Mouse (Mus musculus): Measurements from ENCODE around the gene Sv2b.

Gene Sv2b

DNA sequence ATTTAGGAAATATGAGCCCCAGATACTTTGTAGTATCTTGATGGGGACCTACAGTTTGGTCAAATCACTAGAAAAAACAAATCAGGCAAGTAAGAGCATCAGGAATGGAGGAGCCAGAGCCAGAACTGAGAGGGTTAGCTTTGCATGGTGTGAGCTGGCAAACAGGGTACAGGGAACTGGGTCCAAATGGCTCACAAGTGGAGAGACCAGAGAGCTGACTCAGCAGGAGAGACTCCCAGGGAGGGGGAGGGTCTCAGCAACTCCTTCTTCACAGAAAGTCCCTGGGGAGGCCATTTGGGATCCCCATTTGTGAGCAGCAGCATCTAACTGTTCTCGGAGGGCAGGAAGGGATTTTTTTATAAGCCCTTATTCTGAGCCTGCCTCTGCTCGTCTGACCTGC lies 18.5 kb downstream of the Sv2b start:
- no peak for DNase-seq

DNA sequence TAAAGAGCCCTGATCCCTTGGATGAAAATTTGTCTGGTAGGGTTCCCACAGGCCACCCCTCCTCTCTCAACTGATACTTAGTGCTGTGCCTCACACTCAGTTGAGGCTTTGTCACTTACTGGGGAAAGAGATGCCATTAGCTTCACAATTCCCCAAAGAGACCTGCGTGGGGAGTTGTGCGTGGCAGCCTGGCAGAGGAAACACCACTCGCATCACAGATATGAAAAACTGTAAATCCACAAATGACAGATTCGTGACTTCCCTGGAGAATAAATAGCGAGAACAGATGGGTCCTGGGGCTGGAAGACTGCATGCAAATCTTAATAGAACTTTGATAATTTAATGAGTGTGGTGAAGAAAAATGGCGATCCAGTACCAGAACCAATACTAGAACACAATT lies 21.8 kb downstream of the Sv2b start:
- DNase-seq, result no peak

DNA sequence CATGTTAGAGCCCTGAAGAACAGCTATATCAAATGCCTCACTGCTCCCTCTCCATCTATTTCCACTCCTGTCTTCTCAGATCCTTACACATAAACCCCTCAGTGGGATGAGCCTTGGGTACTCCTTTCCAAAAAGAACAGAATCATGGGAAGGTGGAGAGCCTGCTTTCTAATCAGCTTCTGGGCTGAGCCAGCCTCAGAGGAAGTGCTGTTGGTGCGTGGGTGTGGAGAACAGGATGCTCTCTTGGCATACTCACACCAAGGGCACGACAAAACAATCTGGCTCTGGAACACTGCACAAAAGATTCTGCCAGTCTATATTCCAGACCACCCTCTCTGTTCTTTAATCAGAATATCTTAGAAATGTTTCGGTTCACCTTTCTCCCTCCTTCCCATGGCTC lies 26.1 kb downstream of the Sv2b start:
- no peak for DNase-seq

DNA sequence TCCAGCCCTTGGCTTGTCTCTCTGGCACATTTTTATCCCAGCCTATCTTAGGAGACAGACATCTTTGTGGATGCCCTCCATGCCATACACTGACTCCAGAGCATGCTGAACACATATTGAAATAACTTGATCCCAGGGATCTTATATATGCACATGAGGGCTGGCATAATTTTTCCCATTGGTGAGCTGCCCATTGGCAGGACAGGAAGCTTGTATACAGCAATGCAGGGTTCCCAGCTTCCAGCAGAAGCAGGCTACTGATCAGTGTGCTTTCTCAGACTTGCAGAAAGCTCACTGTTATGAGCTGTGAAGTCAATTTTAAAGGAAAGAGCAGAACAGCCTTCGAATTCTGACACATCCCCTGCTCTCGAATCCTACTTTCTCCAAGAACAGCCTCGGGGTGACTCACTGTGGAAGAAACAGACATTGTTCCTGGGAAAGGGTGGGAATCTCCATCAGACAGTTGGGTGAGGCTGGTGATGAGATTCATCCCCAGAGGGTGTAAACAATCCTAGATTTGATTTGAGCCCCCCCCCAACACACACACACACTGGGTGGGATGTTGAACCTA lies 26.9 kb downstream of the Sv2b start:
- no peak for DNase-seq

DNA sequence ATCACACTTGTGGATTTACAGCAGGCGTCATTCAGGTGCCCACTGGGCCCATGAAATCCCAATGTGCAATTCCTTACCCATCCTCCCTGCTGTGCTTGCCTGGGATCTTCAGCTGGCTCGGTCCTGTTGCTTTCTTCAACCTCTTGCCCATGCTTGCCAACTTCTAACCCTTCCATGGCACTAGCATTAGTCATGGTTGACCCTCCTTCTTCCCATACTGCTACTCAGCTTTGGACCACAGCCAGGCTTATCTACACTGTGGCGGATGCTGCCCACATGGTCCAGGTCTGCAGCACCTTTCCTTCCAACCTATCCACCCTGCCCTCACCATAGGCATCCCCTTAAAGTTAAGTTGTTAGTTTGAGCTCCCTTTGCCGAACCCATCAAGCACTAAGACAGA lies 28.0 kb downstream of the Sv2b start:
- no peak for DNase-seq

DNA sequence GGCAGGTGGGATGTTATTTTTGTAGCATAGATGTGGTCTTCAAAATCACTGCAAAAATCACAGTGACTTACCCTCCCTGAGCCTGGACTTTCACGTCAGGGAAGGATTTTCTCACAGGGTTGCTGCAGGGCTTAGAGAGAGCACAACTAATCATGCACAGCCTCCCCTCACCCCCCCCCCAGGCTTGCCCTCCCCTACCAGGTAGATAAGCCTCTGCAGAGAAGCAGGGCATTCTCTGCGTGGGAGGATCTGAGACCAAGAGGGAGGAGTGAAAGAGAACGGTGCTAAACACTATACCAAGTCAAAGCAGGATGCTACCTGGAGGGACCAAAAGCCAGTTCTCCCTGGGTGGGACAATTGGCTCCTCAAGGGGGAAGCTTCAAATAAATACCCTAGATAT lies 31.2 kb downstream of the Sv2b start:
- DNase-seq, result no peak

DNA sequence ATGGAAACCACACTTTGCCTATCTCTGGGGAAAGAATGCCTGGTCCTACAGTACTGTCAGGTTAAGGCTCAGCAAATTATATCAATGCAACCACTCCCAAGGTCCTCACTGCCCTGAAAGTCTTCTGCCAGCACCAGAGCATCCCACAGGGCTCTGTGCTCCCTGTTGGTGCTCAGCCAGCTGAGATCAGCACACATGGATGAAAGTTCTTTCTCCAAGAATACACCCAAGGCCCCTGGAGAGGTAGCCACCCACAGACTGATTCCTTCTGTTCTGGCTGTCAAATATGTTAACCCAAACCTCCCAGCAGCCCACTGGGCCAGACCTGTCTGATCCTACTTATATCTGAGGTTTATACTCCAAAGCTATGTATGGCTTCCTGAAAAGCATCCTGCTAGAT lies 32.3 kb downstream of the Sv2b start:
- no peak for DNase-seq

DNA sequence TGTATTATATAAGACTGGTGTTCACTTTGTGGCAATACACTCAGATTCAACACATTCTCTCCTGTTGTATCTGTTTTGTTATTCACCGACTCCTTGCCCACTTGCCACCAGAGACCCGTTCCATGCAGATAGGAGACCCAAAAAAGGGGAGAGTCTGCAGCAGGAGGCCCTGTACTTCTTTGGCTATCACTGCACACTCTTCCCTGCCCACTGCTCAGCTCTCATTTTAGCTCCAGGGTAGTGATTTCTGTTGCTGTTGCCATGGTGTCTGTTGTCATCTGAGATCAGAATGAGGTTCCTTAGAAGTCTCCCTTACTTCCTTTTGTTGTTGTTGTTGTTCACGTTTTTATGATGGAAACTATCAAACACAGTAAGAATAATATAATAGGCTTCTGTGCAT lies 34.5 kb downstream of the Sv2b start:
- DNase-seq, result no peak

DNA sequence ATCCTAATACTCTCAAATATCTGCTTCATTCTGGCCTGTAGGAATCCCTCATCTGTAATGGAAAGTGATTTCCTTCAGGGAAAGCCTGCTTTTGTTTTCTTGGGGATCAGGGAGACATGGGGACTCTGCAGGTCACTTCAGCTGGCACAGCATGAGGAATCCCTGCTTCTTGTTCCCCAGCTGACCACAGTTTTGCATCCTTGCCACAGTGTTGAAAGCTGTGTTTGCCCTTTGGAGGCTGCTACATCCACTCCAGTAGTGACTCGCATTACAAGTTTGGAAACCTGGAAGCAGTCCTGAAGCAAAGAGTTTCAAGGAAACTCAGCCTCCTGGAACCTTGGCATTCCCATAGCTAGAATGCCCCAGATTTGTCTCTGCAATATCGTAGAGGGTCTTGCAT lies 35.4 kb downstream of the Sv2b start:
- DNase-seq, result no peak

DNA sequence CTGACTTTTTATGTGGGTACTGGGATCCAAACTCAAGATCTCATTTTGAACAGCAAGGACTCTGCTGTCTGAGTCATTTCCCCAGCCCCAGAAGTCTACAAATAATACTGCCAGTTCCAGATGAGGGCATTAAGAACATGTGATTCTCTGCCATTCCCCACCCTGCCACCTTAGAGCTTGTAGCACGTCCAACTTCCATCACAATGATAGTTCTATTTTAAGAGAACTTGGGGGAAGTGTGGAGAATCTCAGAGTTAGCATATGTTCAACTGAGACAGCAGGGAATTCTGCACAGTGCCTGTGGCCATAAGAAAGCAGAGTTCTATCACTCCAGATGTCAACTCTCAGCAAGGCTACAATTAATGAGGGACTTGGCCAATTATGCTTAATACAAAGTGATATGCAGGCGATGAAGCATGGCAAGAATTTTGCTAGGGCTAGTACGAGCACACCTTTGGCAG lies 37.1 kb downstream of the Sv2b start:
- no peak for DNase-seq

DNA sequence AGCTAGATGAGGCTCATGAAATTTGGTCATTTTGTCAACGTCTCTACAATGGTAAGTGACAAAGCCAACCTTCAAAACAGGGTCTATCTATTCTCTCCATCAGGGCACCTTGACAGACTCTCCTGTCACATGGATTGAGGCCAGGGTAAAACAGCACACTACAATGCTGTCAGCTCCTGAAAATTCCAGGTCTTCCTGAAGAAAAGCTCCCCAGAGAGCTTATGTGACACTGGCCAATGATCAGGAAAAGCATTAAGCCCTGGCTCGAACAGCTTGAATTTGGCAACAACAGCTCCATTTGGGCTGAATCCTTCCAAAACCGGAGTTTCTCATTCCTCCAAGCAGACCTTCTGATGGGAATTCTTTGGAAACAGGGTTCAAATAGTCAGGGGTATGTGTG lies 37.8 kb downstream of the Sv2b start:
- DNase-seq, result no peak

DNA sequence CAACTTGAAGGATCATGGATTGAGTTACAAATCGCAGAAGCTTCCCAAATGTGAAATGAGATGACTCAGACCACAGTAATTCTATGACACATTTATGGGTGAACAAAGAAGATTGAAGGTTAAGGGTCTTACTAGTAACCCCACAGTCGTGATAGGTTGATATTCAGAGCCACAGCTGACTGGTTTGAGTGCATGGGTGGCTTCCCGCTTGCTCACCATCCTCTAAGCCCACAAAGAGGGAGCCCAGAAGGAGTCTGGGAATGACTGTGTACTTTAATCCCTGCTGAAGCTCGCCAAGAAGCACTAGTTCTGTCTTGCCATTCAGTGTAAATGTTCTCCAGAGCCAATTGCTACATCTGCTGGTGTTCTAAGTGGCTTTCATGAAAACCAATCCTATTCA lies 41.8 kb downstream of the Sv2b start:
- no peak for DNase-seq

DNA sequence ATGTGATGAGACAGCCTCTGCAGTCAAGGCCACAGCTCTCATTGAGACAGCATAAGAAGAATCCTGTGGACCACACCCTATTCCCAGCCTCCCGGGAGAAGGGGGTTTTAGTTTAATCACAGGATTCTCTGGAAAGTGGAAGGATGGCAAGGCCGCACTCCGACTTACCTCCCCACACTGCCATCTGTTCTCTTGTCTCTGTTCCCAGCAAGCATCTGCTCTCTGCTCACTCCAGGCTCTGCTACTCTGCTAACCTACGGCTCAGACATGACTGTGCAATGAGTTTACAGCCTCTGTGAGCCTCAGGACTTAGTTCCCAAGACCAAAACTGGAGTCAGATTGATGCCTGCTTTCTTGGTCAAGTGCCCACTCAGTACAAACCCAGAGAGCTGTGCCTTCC lies 43.8 kb downstream of the Sv2b start:
- DNase-seq, result peak; percentile 65

DNA sequence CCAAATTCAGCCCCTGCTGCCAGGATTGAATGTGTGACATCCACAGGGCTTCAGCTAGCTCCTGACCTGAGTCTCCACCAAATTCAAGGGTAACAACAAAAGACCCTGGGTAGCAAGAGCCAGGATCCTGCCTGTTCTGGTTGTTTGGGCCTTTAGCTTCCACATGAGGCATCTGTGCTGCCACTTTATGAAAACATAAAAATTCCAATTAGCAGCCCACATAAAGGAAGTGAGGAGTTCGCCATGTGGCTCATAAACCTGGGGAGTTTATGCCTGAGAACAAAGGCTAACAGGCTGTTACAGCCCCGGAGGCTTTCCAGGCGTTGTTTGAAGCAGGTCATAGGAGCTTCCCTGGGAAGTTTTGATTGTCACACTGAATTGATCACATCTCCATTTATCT lies 49.1 kb downstream of the Sv2b start:
- no peak for DNase-seq

DNA sequence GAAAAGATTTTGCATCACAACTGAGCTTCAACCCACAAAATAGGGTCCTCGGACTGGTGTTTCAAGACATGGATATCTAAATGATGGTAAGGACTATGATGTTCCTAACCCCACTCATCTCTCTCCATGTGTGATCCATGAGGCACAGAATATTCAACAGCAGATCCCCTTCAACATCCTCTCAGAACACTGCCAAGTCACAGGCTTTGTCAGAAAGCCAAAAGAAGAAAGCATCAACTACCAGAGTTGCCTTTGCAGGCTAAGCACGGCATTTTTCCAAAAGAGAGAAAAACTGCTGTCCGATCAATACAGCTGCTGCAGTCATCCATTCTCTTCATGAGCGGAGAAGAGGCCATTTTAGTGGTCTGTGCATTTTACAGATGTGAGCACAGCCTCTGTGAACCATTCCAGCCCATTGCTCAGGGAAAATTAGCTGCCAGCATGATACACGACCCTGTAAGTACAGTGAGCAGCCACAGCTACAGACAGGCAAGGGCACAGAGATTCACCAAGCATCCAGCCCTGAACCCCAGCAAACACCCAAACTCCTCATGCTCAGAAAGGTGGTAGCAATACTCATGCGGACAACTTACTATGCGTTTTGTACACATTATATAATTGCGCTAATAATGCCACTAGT lies 55.3 kb downstream of the Sv2b start:
- no peak for DNase-seq

DNA sequence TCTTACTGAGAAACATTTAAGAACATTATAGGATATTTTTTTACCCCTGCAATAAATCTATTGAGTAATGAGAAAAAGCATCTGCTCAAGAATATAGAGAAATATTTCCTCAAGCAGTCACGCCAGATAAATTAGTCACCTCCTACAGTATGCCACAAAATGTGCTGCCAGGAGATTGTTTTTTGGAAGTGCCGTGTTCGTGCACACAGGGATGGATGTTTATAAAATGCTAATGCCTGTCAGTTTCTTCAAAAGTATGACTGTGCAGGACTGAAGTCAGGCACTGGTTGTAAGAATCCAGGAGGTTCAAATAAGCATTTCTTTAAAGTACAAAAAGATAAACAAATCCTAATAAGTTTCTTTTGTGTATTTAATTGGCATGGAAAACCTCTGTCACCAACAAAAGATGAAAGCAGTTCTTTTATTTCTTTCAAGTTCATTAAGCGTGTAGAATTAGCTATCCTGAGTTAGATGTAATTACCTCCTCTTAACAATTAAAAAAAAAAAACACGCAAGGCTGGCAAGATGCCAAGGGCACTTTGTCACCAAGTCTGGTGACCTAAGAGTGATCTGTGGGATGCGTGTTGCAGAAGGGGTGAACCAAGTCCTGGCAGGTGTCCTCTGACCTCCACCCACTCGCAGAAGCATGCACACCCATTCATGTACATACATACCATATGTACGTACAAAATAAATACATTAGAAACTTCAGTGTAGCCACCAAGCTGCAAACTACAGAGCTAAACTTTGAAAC lies 68.1 kb downstream of the Sv2b start:
- DNase-seq, result no peak

DNA sequence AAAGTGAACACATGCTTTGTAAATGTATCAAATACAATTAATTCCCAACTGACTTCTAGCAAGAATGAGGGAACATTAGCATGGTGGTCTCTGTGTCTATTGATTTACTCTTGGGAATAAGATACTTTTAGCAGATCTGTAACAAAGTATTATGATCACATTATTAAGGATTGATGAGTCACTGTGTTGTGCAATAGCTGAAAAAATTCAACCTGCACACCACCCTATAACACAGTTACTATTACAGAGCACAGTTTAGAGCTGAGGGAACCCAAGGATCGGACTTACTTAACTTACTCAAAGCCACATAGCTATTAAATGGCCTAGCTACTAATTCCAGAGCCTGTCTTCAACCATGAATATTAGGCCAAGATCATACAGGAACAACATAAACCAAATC lies 72.7 kb downstream of the Sv2b start:
- no peak for DNase-seq

DNA sequence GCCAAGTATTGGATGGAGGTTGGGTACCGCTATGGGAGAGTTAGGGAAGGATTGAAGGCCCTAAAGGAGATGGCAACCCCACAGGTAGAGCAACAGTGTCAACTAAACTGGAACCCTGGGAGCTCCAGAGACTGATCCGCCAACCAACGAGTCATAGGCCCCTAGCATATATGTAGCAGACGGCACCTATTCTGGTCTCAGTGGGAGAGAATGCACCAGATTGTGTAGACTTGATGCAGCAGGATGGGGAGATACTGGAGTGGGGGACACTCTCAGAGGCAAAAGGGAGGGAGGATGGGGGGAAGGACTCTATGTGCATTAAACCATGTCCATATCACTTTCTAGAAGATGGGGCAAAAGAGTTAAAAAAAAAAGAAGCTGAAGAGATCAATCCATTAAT lies 84.9 kb downstream of the Sv2b start:
- no peak for DNase-seq

DNA sequence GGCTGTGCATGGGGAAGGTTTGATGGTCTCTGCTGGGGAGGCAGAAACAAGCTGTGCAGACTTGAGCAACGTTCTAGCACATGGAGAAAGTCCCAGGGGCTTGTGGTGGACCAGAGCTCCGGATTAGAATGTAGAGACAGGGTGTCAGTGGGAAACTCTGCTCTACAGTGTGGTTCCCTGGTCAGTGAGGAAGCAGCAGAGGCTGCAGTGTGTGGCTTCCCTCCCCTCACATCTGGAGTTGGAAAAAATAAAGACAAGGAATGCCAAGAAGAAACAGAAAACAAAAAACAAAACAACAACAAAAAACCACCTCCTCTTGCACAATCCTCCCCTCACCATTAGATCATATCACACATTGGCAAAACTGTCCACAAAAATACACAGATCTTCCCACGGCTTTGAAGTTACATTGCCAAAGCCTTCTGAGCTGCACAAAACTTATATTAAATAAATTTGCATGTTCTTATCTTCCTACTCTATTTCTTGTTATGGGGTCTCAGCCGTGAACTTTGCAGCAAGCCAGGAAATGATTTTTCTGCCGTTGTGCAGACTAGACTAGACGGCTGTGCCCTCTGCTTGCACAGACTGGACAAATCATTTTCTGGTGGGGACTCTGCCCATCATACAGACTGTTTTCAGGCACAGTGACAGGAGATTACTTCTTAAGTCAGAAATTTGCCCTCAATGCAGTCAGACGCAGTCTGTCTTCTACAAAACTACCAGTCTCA lies 86.2 kb downstream of the Sv2b start:
- no peak for DNase-seq

DNA sequence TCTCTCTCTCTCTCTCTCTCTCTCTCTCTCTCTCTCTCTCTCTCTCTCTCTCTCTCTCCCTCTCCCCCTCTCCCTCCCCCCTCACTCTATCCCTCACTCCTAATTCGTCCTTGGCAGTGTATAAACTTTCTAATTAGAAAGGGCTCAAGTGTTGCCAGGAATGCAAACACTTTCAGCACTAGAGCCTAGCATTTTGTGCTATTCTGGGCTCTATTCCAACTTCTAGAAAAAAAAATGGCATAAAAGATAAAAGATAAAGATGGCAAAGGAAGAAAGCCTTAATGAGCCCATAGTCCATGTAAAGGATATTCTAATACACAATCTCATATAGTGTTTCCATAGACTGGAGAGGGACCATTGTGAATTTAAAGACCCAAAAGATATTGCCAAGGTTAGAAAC lies 88.3 kb downstream of the Sv2b start:
- no peak for DNase-seq

DNA sequence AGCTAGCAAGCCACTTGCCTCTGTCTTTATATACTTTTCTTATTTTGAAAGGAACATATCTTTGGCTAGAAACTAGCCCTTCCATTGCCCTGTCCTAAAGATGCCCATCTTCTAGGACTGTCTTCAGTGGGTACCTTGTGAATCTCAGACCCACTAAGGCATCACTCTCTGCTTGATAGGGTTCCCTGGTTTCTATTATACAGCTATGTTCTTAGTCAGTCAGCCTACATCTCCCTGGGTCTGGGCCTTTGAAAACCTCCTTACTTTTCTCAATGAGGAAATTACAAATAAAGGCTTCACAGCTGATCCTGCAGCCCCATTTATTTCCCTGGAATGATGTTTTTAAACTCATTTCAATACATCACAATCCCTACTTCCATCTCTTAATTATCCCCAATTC lies 88.8 kb downstream of the Sv2b start:
- DNase-seq, result no peak

DNA sequence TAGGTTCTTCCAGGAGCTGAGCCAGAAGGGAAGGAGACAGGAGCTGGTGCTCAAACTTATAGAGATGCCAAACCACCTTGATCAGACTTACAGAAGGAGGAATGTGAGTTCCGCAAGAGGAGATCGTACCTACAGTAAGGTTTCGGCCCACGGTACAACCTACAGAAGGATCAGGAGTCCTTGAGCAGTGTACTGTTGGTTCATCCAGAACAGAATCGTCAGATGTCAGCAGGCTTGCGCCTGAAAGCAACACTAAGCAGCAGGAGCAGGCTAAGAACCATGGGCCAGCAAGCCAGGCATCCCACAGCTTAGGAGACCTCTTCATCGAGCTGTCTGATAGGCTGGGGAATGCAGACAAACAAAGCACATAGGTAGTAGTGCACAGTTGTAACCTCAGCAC lies 92.9 kb downstream of the Sv2b start:
- no peak for DNase-seq

DNA sequence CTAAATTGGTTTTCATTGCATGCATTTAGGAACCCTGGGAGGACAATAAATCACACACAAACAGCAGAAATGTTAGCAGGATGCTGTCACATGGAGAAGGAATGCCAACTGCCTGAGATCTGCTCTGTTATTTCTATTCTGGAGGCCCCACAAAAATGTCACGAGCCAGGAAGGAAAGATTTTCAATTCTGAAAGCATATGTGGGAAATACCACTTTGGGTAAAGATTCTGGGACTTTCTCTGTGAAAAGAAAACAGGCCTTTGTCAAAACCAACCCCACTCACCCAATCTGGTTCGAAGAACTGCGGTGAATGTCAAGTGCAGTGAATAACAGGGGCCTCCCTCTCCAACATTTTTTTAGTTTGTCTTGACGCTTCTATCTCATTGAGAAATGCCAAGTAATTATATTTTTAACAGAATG lies 99.8 kb downstream of the Sv2b start:
- DNase-seq, result peak; percentile 47
